17 mouse cellular contexts compared by ENCODE assay signal in the genomic region with DNA sequence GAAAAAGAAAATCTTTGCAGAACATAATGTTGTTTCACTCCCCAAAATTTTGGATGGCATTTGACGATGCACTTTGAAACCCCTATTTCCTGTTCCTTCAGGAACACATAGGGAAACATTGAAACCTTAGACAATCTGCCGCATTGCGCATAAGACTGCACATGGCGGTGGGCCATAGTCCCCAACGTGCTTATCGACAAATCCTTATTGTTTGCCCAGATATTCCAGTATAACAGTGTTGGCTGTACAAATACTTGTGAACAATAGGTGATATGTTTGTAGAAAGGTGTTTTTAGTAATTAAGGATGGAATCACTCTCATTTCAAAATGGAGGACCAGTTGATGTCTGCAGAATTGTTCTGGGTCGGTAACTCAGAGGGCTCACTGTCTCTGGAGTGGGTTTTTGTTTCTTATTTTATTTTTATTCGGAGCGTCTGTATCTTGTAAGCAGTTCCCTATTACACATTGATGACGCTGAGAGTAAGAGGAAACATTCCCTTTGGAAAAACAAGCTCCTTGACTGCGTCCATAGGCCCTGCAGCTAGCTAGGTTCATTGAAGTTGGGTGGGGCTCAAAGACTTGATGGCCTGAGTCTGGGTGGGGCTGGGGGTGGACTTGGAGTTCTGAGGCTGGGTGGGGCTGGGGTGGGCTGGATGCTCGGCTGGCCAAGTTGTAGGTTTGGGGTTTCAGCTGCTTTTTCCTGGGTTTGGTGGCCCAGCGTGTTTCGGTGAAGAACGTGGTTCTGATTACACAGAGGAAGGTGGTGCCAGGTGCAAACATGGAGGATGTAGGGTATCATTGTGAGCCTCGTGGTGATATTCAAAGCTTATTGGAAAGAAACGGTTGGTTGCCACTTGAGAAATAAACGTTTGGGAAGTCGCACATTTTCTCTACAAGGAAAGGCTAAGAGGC. TPM values are rescaled to one million over a fixed set of nuclear protein-coding genes. Genes with fewer than 3 reads are reported as not detected.
DNase-seq lines count a peak whose midpoint lies in the region; ATAC-seq lines count a peak whose summit lies in the region.
"Had no signal": no experiment of that assay in that cellular context is flagged by ENCODE, and none has a peak within 500 bp of the region (broad histone marks: within the 10 kb centered on the region; RNA-seq: fewer than 3 reads in every experiment).

No protein-coding gene starts in this region.

- no peaks in the 10 kb centered on the region for H3K9me3 ChIP-seq in kidney, embryonic 16.5 days (ENCODE audit: low read length)
- no peaks in the 10 kb centered on the region for H3K9me3 ChIP-seq in hindbrain, embryonic 15.5 days
- H3K9me3 ChIP-seq in limb, embryonic 12.5 days, result no peaks in the 10 kb centered on the region
- H3K9me3 ChIP-seq: embryonic facial prominence, embryonic 13.5 days had no signal

- no peak; the same call in 1 of the 2 replicates for ATAC-seq in kidney, embryonic 16.5 days (ENCODE audit: low FRiP score, low TSS enrichment)
- ATAC-seq in hindbrain, embryonic 15.5 days (ENCODE audit: low FRiP score, low read depth), result no peak
- no peak for ATAC-seq in limb, embryonic 12.5 days (ENCODE audit: insufficient number of reproducible peaks, insufficient read depth, low FRiP score, low TSS enrichment, low read depth)

- H3K36me3 ChIP-seq in kidney, embryonic 16.5 days (ENCODE audit: insufficient read depth, low read length), result no peaks in the 10 kb centered on the region
- H3K36me3 ChIP-seq in hindbrain, embryonic 15.5 days, result no peaks in the 10 kb centered on the region
- H3K36me3 ChIP-seq in limb, embryonic 12.5 days, result no peaks in the 10 kb centered on the region
- H3K36me3 ChIP-seq: embryonic facial prominence, embryonic 13.5 days had no signal

- 5% methylated on average over 19 of the region's 19 CpGs for WGBS in kidney, embryonic 16.5 days
- 6% methylated on average over 19 of the region's 19 CpGs for WGBS in hindbrain, embryonic 15.5 days
- 2% methylated on average over 19 of the region's 19 CpGs for WGBS in limb, embryonic 12.5 days

- no peaks in the 10 kb centered on the region for H3K27me3 ChIP-seq in kidney, embryonic 16.5 days (ENCODE audit: insufficient read depth, low read length)
- H3K27me3 ChIP-seq in hindbrain, embryonic 15.5 days, result peaks cover 81% of the 10 kb centered on the region
- peaks cover 84% of the 10 kb centered on the region for H3K27me3 ChIP-seq in limb, embryonic 12.5 days

- peak overlapping the region; percentile 97 for H3K4me3 ChIP-seq in kidney, embryonic 16.5 days (ENCODE audit: low read length)
- peak overlapping the region; percentile 34 for H3K4me3 ChIP-seq in hindbrain, embryonic 15.5 days
- peak overlapping the region; percentile 55 for H3K4me3 ChIP-seq in limb, embryonic 12.5 days (replicated peaks)
- H3K4me3 ChIP-seq: myocyte had no signal

- peak overlapping the region; percentile 99 for H3K9ac ChIP-seq in kidney, embryonic 16.5 days (replicated peaks; ENCODE audit: low read length)
- H3K9ac ChIP-seq in hindbrain, embryonic 15.5 days, result no peak overlapping the region
- H3K9ac ChIP-seq in limb, embryonic 12.5 days (replicated peaks), result no peak overlapping the region
- H3K9ac ChIP-seq: embryonic facial prominence, embryonic 13.5 days had no signal

- H3K27ac ChIP-seq in kidney, embryonic 16.5 days (ENCODE audit: low read length), result peak overlapping the region; percentile 99
- no peak overlapping the region; the same call in 1 of the 2 replicates for H3K27ac ChIP-seq in hindbrain, embryonic 15.5 days (replicated peaks)
- no peak overlapping the region for H3K27ac ChIP-seq in limb, embryonic 12.5 days
- H3K27ac ChIP-seq: embryonic facial prominence, embryonic 13.5 days had no signal

- H3K4me2 ChIP-seq in kidney, embryonic 16.5 days (replicated peaks; ENCODE audit: low read depth, low read length), result peak overlapping the region; percentile 63
- H3K4me2 ChIP-seq in hindbrain, embryonic 15.5 days, result no peak overlapping the region
- peak overlapping the region; percentile 75 for H3K4me2 ChIP-seq in limb, embryonic 12.5 days
- H3K4me2 ChIP-seq: embryonic facial prominence, embryonic 13.5 days had no signal

- peaks cover 49% of the 10 kb centered on the region for H3K4me1 ChIP-seq in kidney, embryonic 16.5 days (ENCODE audit: insufficient read depth, low read length)
- peaks cover 12% of the 10 kb centered on the region for H3K4me1 ChIP-seq in hindbrain, embryonic 15.5 days (replicated peaks)
- H3K4me1 ChIP-seq in limb, embryonic 12.5 days (replicated peaks), result peaks cover 48% of the 10 kb centered on the region

- DNase-seq in kidney, adult 8-10 months, result no peak
- peak; percentile 40 for DNase-seq in testis, postnatal 10 days (ENCODE audit: low spot score)
- no peak for DNase-seq in adrenal gland, postnatal 14 days
- DNase-seq in T-cell, adult 2 months (ENCODE audit: low spot score), result no peak
- DNase-seq: heart, postnatal 4 days; liver; right cerebral cortex, adult 18-20 months had no signal

RNA-seq across cellular contexts. Expression of gene Hoxd4, which starts 1.8 kb away (rescaled TPM):
- 4.5 and 4.9 TPM in 2 replicates for polyA plus RNA-seq in kidney, embryonic 16.5 days (2015; fragmentation: Nextera tagmentation; extraction: Ambion mirVana)
- 2.7 and 3.3 TPM in 2 replicates for polyA plus RNA-seq in hindbrain, embryonic 15.5 days (2015; fragmentation: Nextera tagmentation; extraction: Ambion mirVana)
- polyA plus RNA-seq in limb, embryonic 12.5 days (2016; fragmentation: Nextera tagmentation; extraction: Ambion mirVana), result 0.55 and 0.78 TPM in 2 replicates
- total RNA-seq in adrenal gland, postnatal 14 days (2021), result 13.9 and 17.8 TPM in 2 replicates
- total RNA-seq: layer of hippocampus, postnatal 14 days; megakaryocyte-erythroid progenitor cell, adult 5-6 weeks had no signal
- polyA plus RNA-seq: embryonic facial prominence, embryonic 13.5 days; frontal cortex, adult 2 months; lung, embryonic 16.5 days; myocyte had no signal

RNA-seq across cellular contexts. Expression of gene Hoxd3, which starts 1.8 kb away (rescaled TPM):
- polyA plus RNA-seq in kidney, embryonic 16.5 days (2015; fragmentation: Nextera tagmentation; extraction: Ambion mirVana), result 14.6 and 15.4 TPM in 2 replicates
- polyA plus RNA-seq in hindbrain, embryonic 15.5 days (2015; fragmentation: Nextera tagmentation; extraction: Ambion mirVana), result 49.4 and 51.8 TPM in 2 replicates
- polyA plus RNA-seq in limb, embryonic 12.5 days (2016; fragmentation: Nextera tagmentation; extraction: Ambion mirVana), result 1.4 and 1.5 TPM in 2 replicates
- total RNA-seq in adrenal gland, postnatal 14 days (2021), result 0.85 and 0.98 TPM in 2 replicates
- total RNA-seq: layer of hippocampus, postnatal 14 days; megakaryocyte-erythroid progenitor cell, adult 5-6 weeks had no signal
- polyA plus RNA-seq: frontal cortex, adult 2 months; myocyte had no signal

RNA-seq across cellular contexts. Expression of gene Hoxd8, which starts 9.1 kb away (rescaled TPM):
- polyA plus RNA-seq in kidney, embryonic 16.5 days (2015; fragmentation: Nextera tagmentation; extraction: Ambion mirVana), result 41.0 and 45.6 TPM in 2 replicates
- polyA plus RNA-seq in hindbrain, embryonic 15.5 days (2015; fragmentation: Nextera tagmentation; extraction: Ambion mirVana), result 0.73 and 1.3 TPM in 2 replicates
- polyA plus RNA-seq in limb, embryonic 12.5 days (2016; fragmentation: Nextera tagmentation; extraction: Ambion mirVana), result 7.5 and 7.8 TPM in 2 replicates
- total RNA-seq in adrenal gland, postnatal 14 days (2021), result 24.6 and 24.9 TPM in 2 replicates
- total RNA-seq: layer of hippocampus, postnatal 14 days; megakaryocyte-erythroid progenitor cell, adult 5-6 weeks had no signal
- polyA plus RNA-seq: myocyte had no signal

RNA-seq across cellular contexts. Expression of gene Gm28230, which starts 13.0 kb away (rescaled TPM):
- 1.3 and 2.1 TPM in 2 replicates for polyA plus RNA-seq in kidney, embryonic 16.5 days (2015; fragmentation: Nextera tagmentation; extraction: Ambion mirVana)
- 0.87 and 1.6 TPM in 2 replicates for polyA plus RNA-seq in hindbrain, embryonic 15.5 days (2015; fragmentation: Nextera tagmentation; extraction: Ambion mirVana)
- polyA plus RNA-seq in limb, embryonic 12.5 days (2016; fragmentation: Nextera tagmentation; extraction: Ambion mirVana), result 0.38 and 0.51 TPM in 2 replicates
- 1.4 and 1.7 TPM in 2 replicates for total RNA-seq in adrenal gland, postnatal 14 days (2021)
- total RNA-seq: heart, adult 8-10 months; heart, postnatal 4 days; layer of hippocampus, postnatal 14 days; megakaryocyte-erythroid progenitor cell, adult 5-6 weeks had no signal
- polyA plus RNA-seq: frontal cortex, adult 2 months; lung, embryonic 16.5 days; myocyte had no signal

RNA-seq across cellular contexts. Expression of gene Hoxd9, which starts 16.0 kb away (rescaled TPM):
- polyA plus RNA-seq in kidney, embryonic 16.5 days (2015; fragmentation: Nextera tagmentation; extraction: Ambion mirVana), result 38.2 and 38.4 TPM in 2 replicates
- polyA plus RNA-seq in hindbrain, embryonic 15.5 days (2015; fragmentation: Nextera tagmentation; extraction: Ambion mirVana), result not detected in 2 replicates
- 17.8 and 19.2 TPM in 2 replicates for polyA plus RNA-seq in limb, embryonic 12.5 days (2016; fragmentation: Nextera tagmentation; extraction: Ambion mirVana)
- 3.8 and 5.8 TPM in 2 replicates for total RNA-seq in adrenal gland, postnatal 14 days (2021)
- total RNA-seq: layer of hippocampus, postnatal 14 days; megakaryocyte-erythroid progenitor cell, adult 5-6 weeks had no signal
- polyA plus RNA-seq: myocyte had no signal

Comparison
In these comparisons a context has a peak if more than half of its experiments do, and no peak if none do; other contexts are left out.
1. H3K4me3 ChIP-seq: peak in every context shown above with its lines; median percentile 97 in kidney, embryonic 16.5 days; 55 in limb, embryonic 12.5 days; 34 in hindbrain, embryonic 15.5 days.